Mouse (Mus musculus) erythroblast, embryonic 14.5 days (primary cell): ENCODE measurements around the gene Tcf7l1.

Source experiments
- GATA1 ChIP-seq: IDR thresholded peaks from 2 replicates; pipeline ENCODE4 v1.6.1; 2012; ENCODE audit warnings: low read length, inconsistent platforms, mixed read lengths
- TAL1 ChIP-seq: IDR thresholded peaks from 3 replicates; pipeline ENCODE4 v1.6.1; 2012; ENCODE audit warnings: low read length, inconsistent platforms, mixed read lengths

GRCm38 (mm10) chr6:72692469-72692868, 96.6 kb downstream of the Tcf7l1 start:
- TF ChIP-seq TAL1 (no peak), GATA1 (no peak)
